Mouse (Mus musculus): ENCODE measurements around the gene Dtd2. TPM values are rescaled to one million over a fixed set of nuclear protein-coding genes. Genes with fewer than 3 reads are reported as not detected.

Dtd2 gene
- polyA plus RNA-seq, 1 experiment: 2.8 TPM

DNA sequence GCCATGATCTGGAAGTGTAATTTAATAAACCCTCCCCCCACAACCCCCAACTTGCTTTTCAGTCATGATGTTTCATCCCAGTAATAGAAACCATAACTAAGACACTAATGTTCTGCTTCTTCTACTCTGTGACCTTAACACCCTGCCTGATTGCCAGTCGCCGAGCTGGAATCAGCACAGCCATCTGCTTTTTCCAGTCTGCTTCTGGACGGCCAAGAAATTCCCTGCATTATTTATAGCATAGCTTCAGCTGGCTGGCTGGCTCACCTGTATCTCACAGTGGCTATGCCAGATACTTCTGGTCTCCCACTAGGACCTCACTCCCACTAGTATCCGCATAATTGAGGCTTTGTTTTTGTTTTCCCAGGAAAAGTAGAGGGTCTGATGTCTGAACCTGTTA, 20.5 kb downstream of the Dtd2 start:
- H3K4me3 ChIP-seq (ENCODE audit: extremely low read depth, insufficient read depth, insufficient read length): no peak overlapping the region

DNA sequence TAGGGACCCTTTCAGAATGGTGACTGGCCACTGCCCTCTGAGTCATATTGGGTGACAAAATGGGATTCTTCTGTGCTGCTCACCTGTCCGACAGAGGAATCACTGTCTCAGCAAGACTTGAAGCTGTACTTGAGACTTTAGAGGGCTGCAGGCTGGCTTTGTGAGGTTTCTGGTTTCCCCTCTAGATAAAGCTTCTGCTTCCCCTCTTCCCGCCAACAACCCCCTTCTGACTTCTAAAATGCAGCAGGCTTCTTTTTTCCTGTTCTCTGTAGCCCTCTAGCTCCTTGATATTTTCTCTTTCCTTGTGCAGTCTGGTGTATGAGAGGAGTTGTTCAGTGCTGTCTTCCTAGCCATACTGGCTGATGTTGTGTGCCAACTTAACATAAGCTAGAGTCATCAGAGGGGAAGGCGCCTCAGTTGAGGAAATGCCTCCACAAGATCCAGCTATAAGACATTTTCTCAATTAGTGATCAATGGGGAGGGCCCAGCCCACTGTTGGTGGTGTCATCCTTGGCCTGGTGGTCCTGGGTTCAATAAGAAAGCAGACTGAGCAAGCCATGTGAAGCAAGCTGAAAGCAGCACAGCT, 21.0 kb downstream of the Dtd2 start:
- TF ChIP-seq CTCF (IDR thresholded peaks at IDR 0.05; ENCODE audit: extremely low read depth, insufficient read depth, insufficient read length, insufficient replicate concordance) (no peak), POLR2A (IDR thresholded peaks at IDR 0.05; ENCODE audit: low read depth, low read length) (no peak)
- Histone ChIP-seq H3K4me1 (ENCODE audit: control insufficient read depth, insufficient read depth, insufficient read length) (no peaks in the 10 kb centered on the region), H3K27me3 (ENCODE audit: control insufficient read depth, insufficient read depth, low read length) (no peaks in the 10 kb centered on the region), H3K36me3 (ENCODE audit: control insufficient read depth, insufficient read depth, low read length) (no peaks in the 10 kb centered on the region), H3K27ac (ENCODE audit: insufficient read depth, low read length) (no peak overlapping the region), H3K4me3 (ENCODE audit: extremely low read depth, insufficient read depth, insufficient read length) (no peak overlapping the region)
- no peak for DNase-seq (ENCODE audit: low read depth in 1 of 2, low spot score in 2 of 2)
- WGBS: 52% methylated on average over 3 of the region's 3 CpGs

More for the DNA sequence above, 20.5 kb downstream of the Dtd2 start:
- TF ChIP-seq POLR2A (IDR thresholded peaks at IDR 0.05; ENCODE audit: low read depth, low read length) (no peak), CTCF (IDR thresholded peaks at IDR 0.05; ENCODE audit: extremely low read depth, insufficient read depth, insufficient read length, insufficient replicate concordance) (no peak)
- H3K27ac ChIP-seq (ENCODE audit: insufficient read depth, low read length): no peak overlapping the region
- WGBS: 82% methylated on average over 4 of the region's 4 CpGs
- no peaks in the 10 kb centered on the region for H3K36me3 ChIP-seq (ENCODE audit: control insufficient read depth, insufficient read depth, low read length)
- no peaks in the 10 kb centered on the region for H3K4me1 ChIP-seq (ENCODE audit: control insufficient read depth, insufficient read depth, insufficient read length)
- no peak for DNase-seq (ENCODE audit: low read depth in 1 of 2, low spot score in 2 of 2)
- H3K27me3 ChIP-seq (ENCODE audit: control insufficient read depth, insufficient read depth, low read length): no peaks in the 10 kb centered on the region

DNA sequence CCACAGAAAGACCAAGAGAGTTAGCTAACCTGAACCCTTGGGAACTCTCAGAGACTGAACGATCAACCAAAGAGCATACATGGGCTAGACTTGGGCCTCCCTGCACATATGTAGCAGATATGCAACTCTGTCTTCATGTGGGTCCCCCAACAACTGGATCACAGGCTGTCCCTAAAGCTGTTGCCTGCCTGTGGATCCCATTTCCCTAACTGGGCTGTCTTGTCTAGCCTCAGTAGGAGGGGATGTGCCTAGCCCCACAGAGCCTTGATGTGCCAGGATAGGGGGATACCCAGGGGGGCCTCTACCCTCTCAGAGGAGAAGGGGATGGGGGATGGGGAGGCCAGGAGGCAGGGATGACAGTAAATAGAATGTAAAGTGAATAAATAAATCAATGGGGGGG, 22.7 kb downstream of the Dtd2 start:
- Histone ChIP-seq H3K4me1 (ENCODE audit: control insufficient read depth, insufficient read depth, insufficient read length) (no peaks in the 10 kb centered on the region), H3K27ac (ENCODE audit: insufficient read depth, low read length) (no peak overlapping the region), H3K36me3 (ENCODE audit: control insufficient read depth, insufficient read depth, low read length) (no peaks in the 10 kb centered on the region), H3K27me3 (ENCODE audit: control insufficient read depth, insufficient read depth, low read length) (no peaks in the 10 kb centered on the region), H3K4me3 (ENCODE audit: extremely low read depth, insufficient read depth, insufficient read length) (no peak overlapping the region)
- no peak for DNase-seq (ENCODE audit: low read depth in 1 of 2, low spot score in 2 of 2)
- TF ChIP-seq CTCF (IDR thresholded peaks at IDR 0.05; ENCODE audit: extremely low read depth, insufficient read depth, insufficient read length, insufficient replicate concordance): no peak
- no peak for TF ChIP-seq POLR2A (IDR thresholded peaks at IDR 0.05; ENCODE audit: low read depth, low read length)
- 91% methylated on average over 1 of the region's 1 CpGs for WGBS

DNA sequence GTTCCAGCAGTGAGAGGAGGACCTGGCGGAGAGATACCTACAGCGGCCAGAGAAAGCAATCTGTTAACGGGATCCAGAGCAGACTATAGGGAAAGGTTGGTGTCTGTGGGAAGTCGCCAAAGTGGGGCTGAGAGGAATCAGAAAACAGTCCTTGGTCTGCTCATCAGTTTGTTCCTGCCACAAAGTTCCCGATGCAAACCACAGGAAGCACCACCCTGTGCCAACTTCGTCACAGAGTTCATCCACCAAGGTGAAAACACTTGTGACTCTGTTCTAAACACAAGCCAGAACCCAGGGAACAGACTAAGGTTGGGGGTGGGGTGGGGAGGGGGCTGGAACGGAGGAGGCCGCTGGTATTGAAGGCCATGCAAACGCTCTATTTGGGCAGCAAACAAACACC, 29.8 kb downstream of the Dtd2 start:
- WGBS: 41% methylated on average over 9 of the region's 9 CpGs
- Histone ChIP-seq H3K36me3 (ENCODE audit: control insufficient read depth, insufficient read depth, low read length) (no peaks in the 10 kb centered on the region), H3K4me3 (ENCODE audit: extremely low read depth, insufficient read depth, insufficient read length) (no peak overlapping the region), H3K4me1 (ENCODE audit: control insufficient read depth, insufficient read depth, insufficient read length) (no peaks in the 10 kb centered on the region), H3K27ac (ENCODE audit: insufficient read depth, low read length) (no peak overlapping the region), H3K27me3 (ENCODE audit: control insufficient read depth, insufficient read depth, low read length) (no peaks in the 10 kb centered on the region)
- peak in 1 of 2 experiments; percentile 12 for DNase-seq (ENCODE audit: low read depth in 1 of 2, low spot score in 2 of 2)
- no peak for TF ChIP-seq POLR2A (IDR thresholded peaks at IDR 0.05; ENCODE audit: low read depth, low read length)
- no peak for TF ChIP-seq CTCF (IDR thresholded peaks at IDR 0.05; ENCODE audit: extremely low read depth, insufficient read depth, insufficient read length, insufficient replicate concordance)

DNA sequence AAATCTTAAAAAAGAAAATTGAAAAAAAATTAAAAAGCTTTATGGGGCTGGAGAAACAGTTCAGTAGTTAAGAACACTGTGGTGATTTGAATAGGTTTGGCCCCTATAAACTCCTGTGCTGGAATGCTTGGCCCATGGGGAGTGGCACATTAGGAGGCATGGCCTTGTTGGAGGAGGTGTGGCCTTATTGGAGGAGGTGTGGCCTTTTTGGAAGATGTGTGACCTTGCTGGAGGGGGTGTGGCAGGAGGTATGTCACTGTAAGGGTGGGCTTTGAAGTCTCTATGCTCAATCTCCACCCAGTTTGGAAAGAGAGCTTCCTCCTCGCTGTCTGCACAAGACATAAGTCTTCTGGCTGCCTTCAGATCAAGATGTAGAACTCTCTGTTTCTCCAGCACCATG, 31.9 kb downstream of the Dtd2 start:
- 83% methylated on average over 1 of the region's 1 CpGs for WGBS
- H3K27ac ChIP-seq (ENCODE audit: insufficient read depth, low read length): no peak overlapping the region
- H3K36me3 ChIP-seq (ENCODE audit: control insufficient read depth, insufficient read depth, low read length): no peaks in the 10 kb centered on the region
- no peak for DNase-seq (ENCODE audit: low read depth in 1 of 2, low spot score in 2 of 2)
- H3K27me3 ChIP-seq (ENCODE audit: control insufficient read depth, insufficient read depth, low read length): no peaks in the 10 kb centered on the region
- H3K4me3 ChIP-seq (ENCODE audit: extremely low read depth, insufficient read depth, insufficient read length): no peak overlapping the region
- TF ChIP-seq POLR2A (IDR thresholded peaks at IDR 0.05; ENCODE audit: low read depth, low read length): no peak
- no peak for TF ChIP-seq CTCF (IDR thresholded peaks at IDR 0.05; ENCODE audit: extremely low read depth, insufficient read depth, insufficient read length, insufficient replicate concordance)
- 0 out of 2 replicates have a peak, but pooled peaks cover 2% of the 10 kb centered on the region for H3K4me1 ChIP-seq (ENCODE audit: control insufficient read depth, insufficient read depth, insufficient read length)

DNA sequence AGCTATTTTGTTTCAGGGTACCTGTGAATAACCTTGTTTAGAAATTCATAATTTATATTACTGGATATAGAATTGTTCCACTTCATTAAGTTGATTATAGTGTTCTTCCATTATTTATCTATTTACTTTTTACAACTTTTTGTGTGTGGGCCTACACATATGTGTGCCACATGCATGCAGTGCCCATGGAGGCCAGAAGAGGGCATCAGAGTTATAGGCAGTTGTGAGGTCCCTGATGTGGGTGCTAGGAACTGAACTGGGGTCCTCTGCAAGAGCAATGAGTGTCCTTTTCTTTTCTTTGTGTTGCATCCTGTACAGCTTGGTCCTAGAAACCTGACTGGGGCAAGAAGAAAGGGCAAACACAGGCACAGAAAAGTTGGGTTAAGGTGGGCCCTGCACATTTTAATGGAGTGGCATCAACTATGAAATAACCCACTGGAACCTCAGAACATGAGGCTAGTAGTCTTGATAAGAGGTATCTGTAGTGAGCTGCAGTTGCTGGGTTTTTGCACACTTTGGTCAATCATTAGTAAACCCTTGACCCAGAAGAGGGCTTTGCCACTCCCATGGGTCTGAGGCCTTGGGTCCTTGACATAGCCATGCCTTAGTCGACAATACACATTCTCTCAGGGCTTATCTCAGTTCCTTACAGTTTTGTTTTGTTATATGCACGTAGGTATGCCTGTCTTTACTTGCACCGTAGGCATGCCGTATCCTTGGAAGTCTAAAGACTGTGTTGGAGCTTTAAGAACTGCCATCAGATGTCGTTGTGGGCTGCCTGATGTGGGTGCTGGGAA, 33.8 kb downstream of the Dtd2 start:
- Histone ChIP-seq H3K36me3 (ENCODE audit: control insufficient read depth, insufficient read depth, low read length) (no peaks in the 10 kb centered on the region), H3K4me3 (ENCODE audit: extremely low read depth, insufficient read depth, insufficient read length) (no peak overlapping the region), H3K4me1 (ENCODE audit: control insufficient read depth, insufficient read depth, insufficient read length) (0 out of 2 replicates have a peak, but pooled peaks cover 2% of the 10 kb centered on the region), H3K27me3 (ENCODE audit: control insufficient read depth, insufficient read depth, low read length) (no peaks in the 10 kb centered on the region), H3K27ac (ENCODE audit: insufficient read depth, low read length) (no peak overlapping the region)
- 92% methylated on average over 5 of the region's 5 CpGs for WGBS
- DNase-seq (ENCODE audit: low read depth in 1 of 2, low spot score in 2 of 2): no peak
- TF ChIP-seq CTCF (IDR thresholded peaks at IDR 0.05; ENCODE audit: extremely low read depth, insufficient read depth, insufficient read length, insufficient replicate concordance): no peak
- no peak for TF ChIP-seq POLR2A (IDR thresholded peaks at IDR 0.05; ENCODE audit: low read depth, low read length)
